Mouse (Mus musculus) inflammation-experienced regulatory T-cells (primary cell): ENCODE measurements around the gene Insig2. TPM values are rescaled to one million over a fixed set of nuclear protein-coding genes. Genes with fewer than 3 reads are reported as not detected.

ENCODE experiments used
- polyA plus RNA-seq, 2 experiments: library from polyadenylated mRNA; unstranded; fragments of 100-300 nt; shearing (Covaris generic); gene quantifications; one replicate each; pipeline ENCODE4 v1.2.1; 2017

The Insig2 gene
- polyA plus RNA-seq, result 10 to 100 TPM; 36.0 to 44.6 TPM

DNA sequence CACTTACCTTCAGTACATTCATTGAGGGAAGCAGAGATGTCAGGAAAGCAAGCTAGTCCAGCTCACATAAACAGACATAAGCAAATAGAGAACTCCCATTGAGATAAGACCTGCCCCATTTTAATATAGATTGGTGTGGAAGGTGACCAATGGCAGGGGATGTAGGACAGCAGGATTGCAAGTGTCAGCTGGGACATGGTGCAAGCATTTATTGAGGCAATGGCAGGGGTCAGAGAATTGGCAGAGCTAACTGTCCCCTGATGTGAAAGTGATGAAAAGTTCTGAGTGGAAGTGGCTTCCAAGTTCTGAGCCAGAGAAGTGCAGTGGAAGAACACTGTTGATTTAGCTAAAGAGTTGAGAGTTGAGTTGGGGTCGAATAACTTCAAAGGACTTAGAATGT, at the start of gene Insig2:
TSS of gene Insig2 (minus strand) at position 105 of the 400 bp plus-strand sequence.

Other genes starting within 250 kb of the Insig2 start
- 10 to 100 TPM; 22.0 to 25.6 TPM for gene Ccdc93, start 98.5 kb upstream of the Insig2 start, polyA plus RNA-seq
- gene Htr5b, start 195.9 kb upstream of the Insig2 start, polyA plus RNA-seq, result not detected
- 10 to 100 TPM; 79.4 to 89.5 TPM for gene Ddx18, start 235.4 kb upstream of the Insig2 start, polyA plus RNA-seq